Mouse (Mus musculus) urinary bladder, postnatal 4 days (tissue): ENCODE measurements around the gene Rhobtb1.
A peak's percentile ranks its signal among the peaks of the same experiment; 100 is the strongest.

Experiments used
- DNase-seq, 2 experiments: peaks; one replicate each; pipeline ENCODE4 v3.0.0; 2021 to 2022; ENCODE audit warnings: low spot score in 2 of 2

Gene Rhobtb1

GRCm38 (mm10) chr10:69163216-69163615 lies 12.0 kb downstream of the Rhobtb1 start:
- no peak for DNase-seq

GRCm38 (mm10) chr10:69165125-69165524 lies 13.9 kb downstream of the Rhobtb1 start:
- no peak for DNase-seq

GRCm38 (mm10) chr10:69165847-69166246 lies 14.6 kb downstream of the Rhobtb1 start:
- DNase-seq: no peak

GRCm38 (mm10) chr10:69166514-69166913 lies 15.3 kb downstream of the Rhobtb1 start:
- DNase-seq: no peak

GRCm38 (mm10) chr10:69172412-69172811 lies 21.2 kb downstream of the Rhobtb1 start:
- no peak for DNase-seq

GRCm38 (mm10) chr10:69176116-69176515 lies 24.9 kb downstream of the Rhobtb1 start:
- DNase-seq: no peak

- no peak for DNase-seq
Measured at GRCm38 (mm10) chr10:69179341-69179740, 28.1 kb downstream of the Rhobtb1 start.

- no peak for DNase-seq
Measured at GRCm38 (mm10) chr10:69180997-69181396, 29.8 kb downstream of the Rhobtb1 start.

- peak in 1 of 2 experiments; percentile 56 for DNase-seq
Measured at GRCm38 (mm10) chr10:69184903-69185302, 33.7 kb downstream of the Rhobtb1 start.

- DNase-seq: peak in 1 of 2 experiments; percentile 60
Measured at GRCm38 (mm10) chr10:69185431-69185830, 34.2 kb downstream of the Rhobtb1 start.

GRCm38 (mm10) chr10:69185894-69186893 lies 35.0 kb downstream of the Rhobtb1 start:
- peak; percentile 66 for DNase-seq

GRCm38 (mm10) chr10:69187773-69188443 lies 36.7 kb downstream of the Rhobtb1 start:
- DNase-seq: peak in 1 of 2 experiments; percentile 7

GRCm38 (mm10) chr10:69190434-69191160 lies 39.4 kb downstream of the Rhobtb1 start:
- DNase-seq: no peak

- DNase-seq: no peak
Measured at GRCm38 (mm10) chr10:69192266-69192665, 41.0 kb downstream of the Rhobtb1 start.

GRCm38 (mm10) chr10:69193721-69194120 lies 42.5 kb downstream of the Rhobtb1 start:
- no peak for DNase-seq

- DNase-seq: no peak
Measured at GRCm38 (mm10) chr10:69204677-69205400, 53.6 kb downstream of the Rhobtb1 start.

GRCm38 (mm10) chr10:69206081-69206480 lies 54.8 kb downstream of the Rhobtb1 start:
- no peak for DNase-seq

GRCm38 (mm10) chr10:69207481-69207880 lies 56.2 kb downstream of the Rhobtb1 start:
- DNase-seq: no peak

GRCm38 (mm10) chr10:69207981-69208630 lies 56.9 kb downstream of the Rhobtb1 start:
- peak in 1 of 2 experiments; percentile 59 for DNase-seq

- peak in 1 of 2 experiments; percentile 16 for DNase-seq
Measured at GRCm38 (mm10) chr10:69208705-69209104, 57.5 kb downstream of the Rhobtb1 start.

GRCm38 (mm10) chr10:69210006-69210405 lies 58.8 kb downstream of the Rhobtb1 start:
- peak in 1 of 2 experiments; percentile 36 for DNase-seq
